Mouse (Mus musculus) heart, adult 18-20 months (tissue): Measurements from ENCODE around the gene Gpr63. TPM values are rescaled to one million over a fixed set of nuclear protein-coding genes. Genes with fewer than 3 reads are reported as not detected.
A peak's percentile ranks its signal among the peaks of the same experiment; 100 is the strongest.
"Not testable (repeated sequence)": the region's sequence is repeated elsewhere in the genome, so short reads cannot be mapped to it uniquely, and the experiment has no call there.

ENCODE experiments used
- DNase-seq, 2 experiments: peaks; one replicate each; pipeline ENCODE4 v3.0.0; 2021 to 2022; ENCODE audit warnings: mixed read lengths in 1 of 2
- long read RNA-seq, 2 experiments: library from polyadenylated mRNA; stranded (forward); transcript quantifications; one replicate each; pipeline ENCODE4 v2.0.0; 2021
- total RNA-seq, 2 experiments: library from RNA; stranded (reverse); gene quantifications; 2 replicates each; pipeline ENCODE4 v1.2.3; 2021

Gpr63 gene
- 1 to 10 TPM in 1 of 2 experiments, under 1 TPM in 1; 0.85 to 1.4 TPM for total RNA-seq
- long read RNA-seq, experiment 1 = 0 reads
- long read RNA-seq, experiment 2 = 0 reads

- peak; percentile 71 to 72 for DNase-seq
Observed at GRCm38 (mm10) chr4:24966299-24966991, at the start of gene Gpr63. Gene Gpr63 (plus strand): TSS chr4:24966407.

GRCm38 (mm10) chr4:24920006-24920577 lies 46.1 kb upstream of the Gpr63 start:
- no peak for DNase-seq

DNA sequence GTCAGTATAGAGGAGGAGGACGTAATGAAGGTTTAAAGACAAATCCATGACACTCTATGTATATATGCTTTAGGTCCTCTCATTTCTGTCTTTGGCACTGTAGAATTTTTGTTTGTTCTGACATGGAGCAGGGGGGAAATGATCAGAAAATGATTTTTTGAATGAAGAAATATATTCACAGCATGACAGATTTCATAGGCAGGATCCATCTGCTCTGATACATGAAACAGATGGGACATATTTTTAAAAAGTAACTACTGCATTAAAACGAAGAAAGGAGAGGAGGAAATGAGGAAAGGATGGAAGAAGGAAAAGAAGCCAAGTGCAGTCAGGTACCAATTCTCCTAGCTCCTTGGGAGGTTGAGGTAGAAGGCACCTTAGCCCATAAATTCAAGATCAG lies 41.5 kb upstream of the Gpr63 start:
- DNase-seq = no peak

GRCm38 (mm10) chr4:24928260-24928780 lies 37.9 kb upstream of the Gpr63 start:
- DNase-seq = no peak

DNA sequence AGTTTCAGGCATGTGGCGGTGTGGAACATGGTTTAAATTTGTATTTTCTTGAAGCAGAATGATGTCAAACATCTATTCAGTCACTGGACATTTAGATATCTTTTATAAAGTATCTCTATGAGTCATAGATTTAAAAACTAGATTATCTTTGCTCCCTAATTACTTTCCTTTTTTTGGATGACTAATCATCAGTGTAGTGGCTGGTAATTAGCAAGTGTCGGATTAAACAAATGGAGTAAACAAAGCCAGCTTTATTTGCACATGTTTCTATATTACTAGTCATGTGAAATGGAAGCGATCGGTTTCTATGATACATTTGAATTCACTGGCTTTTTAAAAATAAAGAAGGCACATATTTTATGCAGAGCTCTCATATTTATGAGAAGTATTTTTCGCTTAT lies 37.3 kb upstream of the Gpr63 start:
- no peak for DNase-seq

DNA sequence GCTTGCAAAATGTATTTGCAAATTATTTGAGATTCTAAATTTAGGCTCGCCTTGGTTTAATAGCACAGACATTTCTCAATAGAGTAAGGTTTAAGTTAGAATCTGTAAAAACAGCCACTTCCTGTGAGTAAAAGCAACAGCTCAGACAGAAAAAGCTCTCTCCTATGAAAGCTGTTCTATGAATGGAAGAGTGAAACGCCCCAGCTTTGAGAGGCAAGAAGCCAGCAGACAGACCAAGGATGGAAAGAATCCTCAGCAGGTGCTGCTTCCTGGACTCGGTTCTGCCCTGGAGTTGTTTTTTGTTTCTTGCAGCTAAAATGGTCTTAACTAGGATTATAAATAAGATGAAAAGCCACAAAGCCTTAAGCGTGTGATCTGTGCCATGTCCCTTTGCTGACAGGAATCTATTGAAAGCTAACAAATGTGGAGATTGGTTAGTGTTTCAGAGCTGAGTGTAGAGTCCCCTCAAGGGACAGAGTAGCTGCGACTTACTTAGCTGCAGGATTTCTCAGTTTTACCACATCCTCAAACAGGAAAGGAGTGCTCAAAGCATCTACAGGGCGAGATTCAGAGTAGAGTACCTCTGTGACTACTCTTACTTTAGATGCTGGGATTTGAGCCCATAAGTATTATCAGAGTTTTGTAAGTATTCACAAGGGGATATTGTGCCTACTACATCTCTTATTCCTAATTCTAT lies 23.3 kb upstream of the Gpr63 start:
- no peak for DNase-seq

GRCm38 (mm10) chr4:24965918-24966298 lies 299 bp upstream of the Gpr63 start:
- DNase-seq = peak in 1 of 2 experiments; percentile 5

- DNase-seq = peak in 1 of 2 experiments; percentile 9
Observed at GRCm38 (mm10) chr4:24967251-24967650, 1.0 kb downstream of the Gpr63 start.

DNA sequence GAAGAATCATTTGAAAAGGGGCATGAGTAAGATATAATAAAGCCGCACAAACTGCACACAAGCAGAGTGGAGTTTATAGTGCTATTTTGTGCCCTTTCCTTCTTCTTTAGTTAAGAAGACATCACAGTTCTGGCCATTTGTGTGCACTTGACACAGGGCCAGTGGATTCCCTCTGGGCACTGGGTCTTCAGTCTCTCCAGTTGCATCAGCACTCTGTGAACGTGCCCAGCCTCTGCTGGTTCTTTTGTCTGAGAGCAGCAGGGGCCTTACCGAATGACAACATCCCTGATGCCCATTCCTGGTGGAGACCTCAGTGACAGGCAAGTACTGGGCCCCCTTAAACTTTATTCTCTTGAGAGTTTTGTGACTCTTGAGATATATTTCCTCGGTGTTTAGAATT lies 12.4 kb downstream of the Gpr63 start:
- DNase-seq = no peak

- DNase-seq = no peak
Observed at GRCm38 (mm10) chr4:24985612-24986011, 19.4 kb downstream of the Gpr63 start.

- DNase-seq = no peak
Observed at GRCm38 (mm10) chr4:24991475-24991874, 25.3 kb downstream of the Gpr63 start.

GRCm38 (mm10) chr4:25009328-25009727 lies 43.1 kb downstream of the Gpr63 start:
- not testable (repeated sequence) for DNase-seq

DNA sequence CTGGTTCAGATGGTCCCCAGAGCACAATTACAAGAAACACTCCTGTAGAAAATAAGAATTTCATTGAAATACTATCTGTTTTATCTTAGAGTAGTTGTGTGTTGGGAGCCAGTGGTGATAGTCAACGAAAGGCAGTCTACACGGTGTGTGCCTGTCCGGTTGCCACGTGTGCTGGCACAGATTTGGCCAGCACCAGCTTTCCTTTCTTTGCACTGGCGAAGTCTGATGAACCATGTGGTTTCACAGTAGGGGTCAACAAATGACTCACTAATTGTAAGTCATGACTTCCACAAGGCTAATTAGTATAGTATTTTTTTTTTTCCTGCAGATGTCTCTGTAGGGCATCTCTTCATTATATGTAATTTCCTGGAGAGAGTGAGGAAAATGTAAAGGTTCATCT lies 45.6 kb downstream of the Gpr63 start:
- no peak for DNase-seq

GRCm38 (mm10) chr4:25012726-25013125 lies 46.5 kb downstream of the Gpr63 start:
- no peak for DNase-seq

GRCm38 (mm10) chr4:25015017-25015655 lies 48.9 kb downstream of the Gpr63 start:
- DNase-seq = no peak

DNA sequence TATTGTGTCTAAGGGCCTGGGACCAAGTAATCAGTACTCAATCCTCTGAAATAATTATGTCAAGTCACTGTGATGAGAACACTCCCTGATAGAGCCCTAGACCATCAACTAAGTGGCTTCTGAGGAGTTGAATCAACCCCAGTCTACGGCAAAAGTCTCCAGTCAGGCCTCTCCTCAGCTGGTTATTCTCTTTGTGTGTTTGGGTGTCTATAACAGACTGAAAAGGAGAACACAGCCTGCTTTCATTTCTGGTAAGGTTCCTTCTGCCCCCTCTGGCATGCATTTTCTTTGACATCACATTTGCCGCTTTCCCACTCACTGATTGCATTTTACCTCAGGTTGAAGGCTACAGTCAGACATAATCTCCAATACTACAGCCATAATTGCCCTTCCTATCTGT lies 62.0 kb downstream of the Gpr63 start:
- no peak for DNase-seq

DNA sequence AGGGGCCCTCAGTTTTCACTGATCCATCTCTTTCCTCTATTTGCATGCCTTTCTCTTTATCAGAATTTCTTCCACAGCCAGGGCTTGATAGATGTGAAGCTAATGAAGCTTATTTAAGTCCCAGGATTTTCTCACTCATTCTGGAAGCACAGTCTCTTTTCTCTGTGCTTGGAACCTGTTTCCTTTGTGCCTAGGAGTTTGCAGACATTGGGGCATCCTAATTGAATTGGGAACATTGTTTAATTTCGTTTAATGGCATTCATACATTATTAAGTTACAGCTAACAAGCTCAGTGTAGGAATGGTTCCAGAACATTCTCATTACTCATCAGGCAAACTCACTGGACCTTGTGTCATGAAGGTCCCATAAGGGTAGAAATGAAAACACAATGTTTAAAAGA lies 62.5 kb downstream of the Gpr63 start:
- no peak for DNase-seq

GRCm38 (mm10) chr4:25029875-25030274 lies 63.7 kb downstream of the Gpr63 start:
- no peak for DNase-seq

- DNase-seq = peak in 1 of 2 experiments; percentile 1
Observed at GRCm38 (mm10) chr4:25035158-25035791, 69.1 kb downstream of the Gpr63 start.

- no peak for DNase-seq
Observed at GRCm38 (mm10) chr4:25035806-25036205, 69.6 kb downstream of the Gpr63 start.

DNA sequence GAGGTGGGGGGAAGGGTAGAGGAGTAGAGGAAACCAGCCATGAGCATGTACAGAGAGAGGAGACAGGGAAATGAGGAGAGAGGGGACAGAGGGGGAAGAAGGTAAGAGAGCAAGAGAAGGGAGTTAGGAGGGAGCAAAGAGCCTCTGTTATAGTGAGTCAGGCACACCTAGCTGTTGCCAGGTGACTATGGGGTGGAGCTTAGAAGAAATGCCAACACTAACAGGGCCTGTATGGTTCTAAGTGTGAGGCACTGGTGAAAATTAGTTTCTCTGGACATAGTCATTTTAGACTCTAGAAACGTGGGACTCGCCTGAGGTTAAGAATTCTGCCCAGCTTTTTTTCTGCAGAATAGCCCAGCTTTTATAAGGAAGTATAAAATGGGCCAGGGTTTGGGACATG lies 71.1 kb downstream of the Gpr63 start:
- DNase-seq = no peak

GRCm38 (mm10) chr4:25055541-25055940 lies 89.3 kb downstream of the Gpr63 start:
- not testable (repeated sequence) for DNase-seq
